Mouse (Mus musculus): ENCODE data around the gene Sh3bp1.

DNA sequence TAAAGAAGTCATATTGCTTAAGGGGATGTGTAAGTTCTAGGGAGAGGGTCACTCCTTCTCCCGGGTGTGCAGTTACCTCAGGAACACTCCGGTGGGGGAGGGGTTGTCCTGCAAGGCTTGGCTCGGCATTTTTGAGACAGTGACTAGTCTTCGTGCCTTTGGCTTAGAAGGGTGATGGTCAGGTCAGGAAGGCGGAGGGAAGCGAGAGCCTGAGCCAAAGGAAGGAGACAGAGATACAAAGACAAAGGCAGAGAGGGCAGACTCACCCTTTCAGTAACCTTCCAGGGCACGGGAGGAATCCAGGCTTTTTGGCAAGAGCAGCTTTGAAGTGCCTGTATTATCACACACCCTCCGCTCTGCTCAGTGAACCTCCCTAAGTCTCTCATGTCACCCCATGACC lies 25.6 kb downstream of the Sh3bp1 start:
- TF ChIP-seq POLR2A (IDR thresholded peaks at IDR 0.05; ENCODE audit: insufficient read depth, low read depth, low read length) (no peak), CTCF (IDR thresholded peaks at IDR 0.05; ENCODE audit: insufficient read depth, low read depth, low read length) (no peak)

All from olfactory bulb, adult 2 months (tissue).